Mouse (Mus musculus) kidney, adult 9 months (tissue): ENCODE data around the gene Yif1a.

ENCODE experiments used
- DNase-seq: peaks from one replicate; pipeline ENCODE4 v3.0.0; 2022

Yif1a gene

GRCm38 (mm10) chr19:5122492-5122891 lies 34.2 kb downstream of the Yif1a start:
- DNase-seq: no peak

- DNase-seq: no peak
Observed at GRCm38 (mm10) chr19:5123241-5123640, 34.9 kb downstream of the Yif1a start.

- no peak for DNase-seq
Observed at GRCm38 (mm10) chr19:5124055-5124614, 35.8 kb downstream of the Yif1a start.

GRCm38 (mm10) chr19:5129770-5130169 lies 41.4 kb downstream of the Yif1a start:
- DNase-seq: peak; percentile 30

- DNase-seq: no peak
Observed at GRCm38 (mm10) chr19:5131237-5131636, 42.9 kb downstream of the Yif1a start.

- DNase-seq: peak; percentile 80
Observed at GRCm38 (mm10) chr19:5139640-5140039, 51.3 kb downstream of the Yif1a start.
